Mouse (Mus musculus) T-cell, adult 2 months (primary cell): ENCODE measurements at regions not wholly inside any gene's neighbourhood (a gene's known extent, or its start where the extent isn't known, plus 50 kb on each side); places are given as distances from the start of the nearest gene placed in this dataset.

ENCODE experiments used
- DNase-seq: peaks from one replicate; pipeline ENCODE4 v3.0.0; 2022; ENCODE audit warnings: low spot score

GRCm38 (mm10) chr15:57542630-57543029, 65.2 kb upstream of the Slc22a22 start:
- no peak for DNase-seq

DNA sequence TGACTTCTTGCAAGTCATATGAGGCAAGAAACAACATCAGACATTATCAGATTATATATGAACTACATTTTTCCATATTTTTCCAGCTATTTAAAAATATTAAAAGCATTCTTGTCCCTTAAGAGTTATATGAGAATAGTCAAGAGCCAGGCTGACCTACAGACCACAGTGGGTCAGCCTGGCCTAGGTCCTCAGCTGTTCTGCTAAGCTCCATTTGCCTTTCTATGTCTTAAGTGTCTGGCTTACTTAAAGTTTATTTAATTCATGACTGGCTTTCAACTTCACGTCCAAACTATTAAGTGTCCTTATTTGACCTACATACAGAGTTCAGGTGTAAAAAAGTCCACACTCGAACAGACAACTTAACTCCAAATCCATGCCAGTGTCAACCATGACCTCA, 58.1 kb upstream of the Slc22a22 start:
- no peak for DNase-seq
